Mouse (Mus musculus) thymus, adult 2 months (tissue): ENCODE results near the gene Map4. TPM values are rescaled to one million over a fixed set of nuclear protein-coding genes. Genes with fewer than 3 reads are reported as not detected.
"Not testable (repeated sequence)": the region's sequence is repeated elsewhere in the genome, so short reads cannot be mapped to it uniquely, and the experiment has no call there.

Source experiments
- DNase-seq: peaks from one replicate; pipeline ENCODE4 v3.0.0; 2021
- H3K27ac ChIP-seq: fragments of 200-500 bp; 2 replicates; pipeline ENCODE4 v1.5.1; 2012; ENCODE audit warnings: low read length, control low read depth; ENCODE audit not compliant: control insufficient read depth, insufficient read depth
- H3K27me3 ChIP-seq: fragments of 200-500 bp; 2 replicates; pipeline ENCODE4 v1.6.1; 2012; ENCODE audit warnings: mild to moderate bottlenecking, low read length, moderate library complexity, mixed read lengths; ENCODE audit not compliant: control insufficient read depth, insufficient read depth
- H3K36me3 ChIP-seq: fragments of 200-500 bp; 2 replicates; pipeline ENCODE4 v1.6.1; 2012; ENCODE audit warnings: mild to moderate bottlenecking, low read length, moderate library complexity; ENCODE audit not compliant: control insufficient read depth, insufficient read depth
- H3K4me1 ChIP-seq: fragments of 200-500 bp; replicated peaks from 2 replicates; pipeline ENCODE4 v1.6.1; 2012; ENCODE audit warnings: low read length; ENCODE audit not compliant: control insufficient read depth, insufficient read depth
- H3K4me3 ChIP-seq: fragments of 200-500 bp; 2 replicates; pipeline ENCODE4 v1.5.1; 2012; ENCODE audit warnings: mild to moderate bottlenecking, low read length, control low read depth, moderate library complexity; ENCODE audit not compliant: control insufficient read depth, insufficient read depth
- CTCF ChIP-seq: fragments of 200-500 bp; IDR thresholded peaks from 2 replicates; pipeline ENCODE4 v1.5.1; 2012; ENCODE audit warnings: mild to moderate bottlenecking, control low read depth, low read length, moderate library complexity, borderline replicate concordance; ENCODE audit not compliant: control insufficient read depth, poor library complexity, insufficient read depth; ENCODE audit errors: extremely low read depth
- POLR2A ChIP-seq: fragments of 200-500 bp; IDR thresholded peaks from 2 replicates; pipeline ENCODE4 v1.6.1; 2012; ENCODE audit warnings: mild to moderate bottlenecking, low read length, control low read depth, moderate library complexity; ENCODE audit not compliant: control insufficient read depth, poor library complexity, insufficient read depth; ENCODE audit errors: extremely low read depth
- WGBS: fragments of 180-500 bp; shearing (Covaris S2); methylation state at CpG from one replicate; pipeline ENCODE4 v1.1.7; 2018; 5-methylcytosine and 5-hydroxymethylcytosine counted together
- polyA plus RNA-seq: library from polyadenylated mRNA; depleted of rRNA; stranded (reverse); fragments of >200 nt; gene quantifications from 2 replicates; pipeline ENCODE4 v1.2.3, GENCODE M21; 2012

Gene Map4
- polyA plus RNA-seq, 1 experiment, result 463 TPM

DNA sequence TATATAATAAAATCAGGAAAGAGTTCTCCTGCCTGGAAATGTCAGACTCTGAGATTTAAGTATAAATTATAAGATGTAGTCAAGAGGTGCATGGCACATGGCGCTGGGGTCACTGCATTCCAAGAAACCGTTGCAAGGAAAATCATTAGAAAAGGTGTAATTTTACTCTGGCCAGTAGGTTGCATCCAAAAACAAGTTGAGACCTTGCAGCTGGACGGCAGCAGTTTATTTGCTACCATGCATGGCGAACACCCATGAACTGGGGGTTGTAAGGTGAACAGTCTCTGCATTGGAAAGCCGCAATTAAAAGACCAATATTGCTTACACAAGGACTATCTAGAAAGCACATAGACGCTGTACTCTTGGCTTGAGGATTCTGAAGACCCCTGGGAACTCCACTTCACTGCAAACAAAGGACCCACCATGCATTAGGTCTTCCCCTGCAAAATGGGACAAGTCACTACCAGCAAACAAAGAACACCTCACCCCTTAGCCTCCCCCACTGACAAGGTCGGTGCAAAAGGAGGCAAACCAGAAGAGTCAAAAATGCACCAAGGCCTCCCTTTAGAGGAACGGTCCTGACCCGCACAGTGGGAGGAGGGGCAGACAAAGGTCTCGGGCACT is 185.2 kb downstream of the Map4 start:
- no peak overlapping the region for H3K27ac ChIP-seq
- H3K4me1 ChIP-seq, result peaks cover 2% of the 10 kb centered on the region
- no peaks in the 10 kb centered on the region for H3K27me3 ChIP-seq
- 21% methylated on average over 10 of the region's 10 CpGs for WGBS
- TF ChIP-seq POLR2A, result no peak
- H3K4me3 ChIP-seq, result peak overlapping the region; percentile 64
- H3K36me3 ChIP-seq, result peaks cover 19% of the 10 kb centered on the region
- DNase-seq, result no peak

- WGBS, result under 1% methylated on average over 79 of the region's 79 CpGs
- peaks cover 12% of the 10 kb centered on the region for H3K36me3 ChIP-seq
- H3K27me3 ChIP-seq, result no peaks in the 10 kb centered on the region
- TF ChIP-seq CTCF (no peak), POLR2A (peak; percentile 34; the same call in 1 of the 2 replicates)
- H3K4me3 ChIP-seq, result peak within 1 kb of the TSS; percentile 64
- peak; percentile 87 for DNase-seq
- peak within 1 kb of the TSS; percentile 33 for H3K27ac ChIP-seq
- peaks cover 2% of the 10 kb centered on the region for H3K4me1 ChIP-seq
Observed at GRCm38 (mm10) chr9:110116977-110117778, 185.9 kb downstream of the Map4 start, which contains the start of gene Smarcc1. Smarcc1 (plus strand) TSS chr9:110117708.

- under 1% methylated on average over 17 of the region's 17 CpGs for WGBS
Observed at GRCm38 (mm10) chr9:110117779-110118139, 186.5 kb downstream of the Map4 start, which contains the start of gene Dhx30. Dhx30 (minus strand) TSS chr9:110117830.

DNA sequence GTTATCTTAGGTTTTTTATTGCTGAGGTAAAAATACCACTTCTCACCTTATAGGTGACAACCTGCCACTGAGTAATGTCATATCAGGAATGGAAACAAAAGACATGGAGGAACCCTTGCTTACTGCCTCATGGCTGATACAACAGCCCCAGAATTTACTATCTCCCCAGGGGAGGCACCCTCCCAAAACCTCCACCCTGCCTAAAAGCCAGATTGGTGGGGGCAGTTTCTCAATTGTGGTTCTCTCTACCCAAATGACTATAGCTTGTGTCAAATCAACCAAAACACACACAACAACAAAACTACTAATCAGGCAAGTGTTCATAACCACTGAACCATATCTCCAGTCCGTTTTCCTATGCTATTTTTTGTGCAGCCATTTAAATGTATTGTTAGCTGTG is 187.0 kb downstream of the Map4 start:
- Histone ChIP-seq H3K27ac (no peak overlapping the region), H3K36me3 (peaks cover 2% of the 10 kb centered on the region; the same call in 1 of the 2 replicates), H3K4me1 (peaks cover 2% of the 10 kb centered on the region), H3K27me3 (no peaks in the 10 kb centered on the region), H3K4me3 (no peak overlapping the region)
- WGBS, result 87% methylated on average over 1 of the region's 1 CpGs
- no peak for DNase-seq
- no peak for TF ChIP-seq POLR2A
- no peak for TF ChIP-seq CTCF

More at GRCm38 (mm10) chr9:110117779-110118139, 186.5 kb downstream of the Map4 start, which contains the start of gene Dhx30:
- Histone ChIP-seq H3K27ac (peak within 1 kb of the TSS; percentile 33), H3K4me1 (peaks cover 2% of the 10 kb centered on the region), H3K36me3 (peaks cover 7% of the 10 kb centered on the region), H3K4me3 (peak within 1 kb of the TSS; percentile 64), H3K27me3 (no peaks in the 10 kb centered on the region)
- no peak for DNase-seq
- TF ChIP-seq POLR2A (no peak), CTCF (no peak)

DNA sequence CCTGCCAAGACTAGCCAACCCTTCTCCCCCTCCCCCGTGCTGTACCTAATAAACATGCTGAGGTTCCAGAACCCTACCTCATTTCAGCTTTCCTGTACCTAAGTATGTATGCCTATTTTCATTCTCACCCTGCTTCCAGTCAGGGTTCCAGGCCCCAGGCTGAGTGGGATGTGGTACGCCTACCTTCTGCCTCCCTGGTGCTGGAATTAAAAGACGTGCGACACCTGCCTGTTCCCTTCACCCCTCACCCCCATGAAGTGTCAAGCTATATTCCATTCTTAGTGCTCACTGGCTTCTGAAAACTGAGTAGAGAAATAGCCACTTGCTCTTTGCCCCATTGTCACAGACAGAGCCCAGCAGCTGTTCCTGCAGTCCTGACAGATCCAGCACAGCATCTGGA is 190.2 kb downstream of the Map4 start:
- Histone ChIP-seq H3K27ac (no peak overlapping the region), H3K27me3 (no peaks in the 10 kb centered on the region), H3K4me3 (no peak overlapping the region), H3K36me3 (no peaks in the 10 kb centered on the region), H3K4me1 (peaks cover under 1% of the 10 kb centered on the region)
- DNase-seq, result no peak
- TF ChIP-seq CTCF, result no peak
- TF ChIP-seq POLR2A, result no peak
- WGBS, result 93% methylated on average over 4 of the region's 4 CpGs

GRCm38 (mm10) chr9:110123322-110123721 is 192.1 kb downstream of the Map4 start:
- DNase-seq, result no peak
- Histone ChIP-seq H3K36me3 (no peaks in the 10 kb centered on the region), H3K27me3 (no peaks in the 10 kb centered on the region), H3K4me1 (no peaks in the 10 kb centered on the region), H3K4me3 (no peak overlapping the region), H3K27ac (no peak overlapping the region)
- no peak for TF ChIP-seq POLR2A
- TF ChIP-seq CTCF, result no peak
- WGBS, result 93% methylated on average over 2 of the region's 2 CpGs

- not testable (repeated sequence) for H3K27ac ChIP-seq, H3K4me3 ChIP-seq, DNase-seq, H3K36me3 ChIP-seq, H3K4me1 ChIP-seq, H3K27me3 ChIP-seq
- 70% methylated on average over 2 of the region's 2 CpGs for WGBS
Observed at GRCm38 (mm10) chr9:110124008-110124540, 192.8 kb downstream of the Map4 start.
